Mouse (Mus musculus): ENCODE measurements around the gene Insl6. TPM values are rescaled to one million over a fixed set of nuclear protein-coding genes. Genes with fewer than 3 reads are reported as not detected.

Gene Insl6
- total RNA-seq, 2 experiments from 2014 or later: 0.32 TPM; not detected in 1

GRCm38 (mm10) chr19:29296166-29296565 is 29.0 kb downstream of the Insl6 start:
- DNase-seq: no peak
- intact Hi-C loops (cut with DNase I): loop anchor here (5.0 kb wide), 1 partner anchor 56 kb away; no protein-coding TSS in a partner anchor

DNA sequence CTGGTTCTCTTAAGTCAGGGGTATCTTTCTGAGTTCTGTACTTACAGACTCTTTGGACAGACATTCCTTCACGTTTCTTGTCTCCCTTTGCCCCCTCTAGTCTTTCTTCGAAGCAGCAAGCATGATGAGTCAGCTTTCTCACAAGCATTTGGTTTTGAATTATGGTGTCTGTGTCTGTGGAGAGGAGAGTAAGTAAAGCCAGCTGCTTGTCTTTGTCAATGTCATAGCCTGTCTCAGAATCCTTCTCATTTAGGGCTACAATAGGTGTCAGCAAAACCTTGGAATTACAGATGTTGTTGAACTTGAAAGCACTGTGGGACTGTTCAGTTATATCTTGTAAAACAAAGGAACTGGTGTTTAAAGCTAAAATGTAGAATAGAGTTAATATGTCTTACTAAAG is 30.4 kb downstream of the Insl6 start:
- DNase-seq: no peak
- intact Hi-C loops (cut with DNase I): loop anchor here (5.0 kb wide), 1 partner anchor 58 kb away; no protein-coding TSS in a partner anchor

GRCm38 (mm10) chr19:29292546-29292945 is 32.6 kb downstream of the Insl6 start:
- no peak for DNase-seq

DNA sequence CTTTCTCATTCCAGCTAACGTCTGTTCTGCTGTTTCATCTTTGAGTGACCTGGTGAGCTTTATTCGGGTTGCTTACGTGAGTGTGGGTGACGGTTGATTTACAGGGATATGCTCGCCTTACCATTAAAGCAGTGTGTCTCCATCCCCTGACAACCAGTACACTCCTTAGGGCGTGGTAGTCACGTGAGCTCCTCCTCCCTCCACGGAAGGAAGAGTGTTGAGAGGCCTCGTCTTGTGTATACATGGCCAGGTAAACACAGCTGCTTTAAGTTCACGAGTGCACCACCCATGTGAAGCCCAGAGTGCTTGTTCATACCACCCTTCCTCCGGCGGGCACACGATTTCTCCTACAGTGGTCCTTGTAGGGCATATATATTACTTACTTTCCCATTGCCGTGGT is 33.6 kb downstream of the Insl6 start:
- no peak for DNase-seq
- intact Hi-C loops (cut with DNase I): no loop called here

More at GRCm38 (mm10) chr19:29292546-29292945, 32.6 kb downstream of the Insl6 start:
- intact Hi-C loops (cut with DNase I): no loop called here

GRCm38 (mm10) chr19:29287863-29288262 is 37.3 kb downstream of the Insl6 start:
- no peak for DNase-seq
- intact Hi-C loops (cut with DNase I): no loop called here

DNA sequence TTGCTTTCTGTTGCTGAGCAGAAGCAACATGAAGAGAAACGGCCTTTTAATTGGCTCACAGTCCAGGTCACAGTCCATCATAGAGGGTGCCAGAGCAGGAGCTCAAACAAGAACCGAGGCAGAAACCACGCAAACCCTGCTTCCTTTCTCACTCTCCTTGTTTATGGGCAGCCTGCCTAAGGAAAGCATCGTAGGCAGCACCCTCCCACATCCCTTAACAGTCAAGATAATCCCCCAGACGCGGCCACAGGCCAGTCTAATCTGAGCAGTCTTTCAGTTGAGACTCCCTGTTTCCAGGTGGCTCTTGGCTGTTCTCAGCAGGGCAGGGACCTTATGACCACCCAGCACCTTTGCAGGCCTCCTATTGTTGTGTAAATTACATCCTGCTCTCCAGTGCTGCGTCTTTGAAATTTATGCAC is 39.7 kb downstream of the Insl6 start:
- intact Hi-C loops (cut with DNase I): no loop called here
- no peak for DNase-seq

DNA sequence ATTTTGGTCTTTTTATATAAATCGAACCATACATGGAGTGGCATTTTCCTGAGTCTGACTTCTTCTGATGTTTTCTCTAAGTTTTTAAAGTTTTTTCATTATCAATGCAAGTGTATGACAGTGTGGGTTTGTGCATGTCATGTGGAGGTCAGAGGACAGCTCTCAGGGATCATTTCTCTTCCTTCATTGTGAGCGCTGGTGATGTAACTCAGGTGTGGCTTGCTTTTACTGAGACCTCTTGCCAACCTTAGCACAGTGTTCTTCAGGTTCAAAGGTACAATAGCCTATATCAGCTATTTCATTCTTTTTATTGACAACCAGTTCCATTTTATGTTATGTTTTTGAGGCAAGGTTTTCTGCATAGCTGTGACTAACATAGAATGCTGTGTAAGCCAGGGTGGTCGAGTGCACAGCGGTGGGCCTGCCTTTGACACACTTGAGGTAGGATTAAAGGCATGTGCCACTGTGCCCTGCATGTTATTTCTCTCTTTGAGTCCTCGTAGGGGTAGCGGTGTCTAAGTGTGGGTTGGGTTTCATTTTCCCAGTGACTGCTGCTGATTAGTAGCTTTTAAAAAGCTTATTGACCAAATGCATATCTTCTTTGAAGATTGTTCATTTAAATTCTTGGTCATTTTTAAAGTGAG is 46.1 kb downstream of the Insl6 start:
- no peak for DNase-seq
- intact Hi-C loops (cut with DNase I): no loop called here

DNA sequence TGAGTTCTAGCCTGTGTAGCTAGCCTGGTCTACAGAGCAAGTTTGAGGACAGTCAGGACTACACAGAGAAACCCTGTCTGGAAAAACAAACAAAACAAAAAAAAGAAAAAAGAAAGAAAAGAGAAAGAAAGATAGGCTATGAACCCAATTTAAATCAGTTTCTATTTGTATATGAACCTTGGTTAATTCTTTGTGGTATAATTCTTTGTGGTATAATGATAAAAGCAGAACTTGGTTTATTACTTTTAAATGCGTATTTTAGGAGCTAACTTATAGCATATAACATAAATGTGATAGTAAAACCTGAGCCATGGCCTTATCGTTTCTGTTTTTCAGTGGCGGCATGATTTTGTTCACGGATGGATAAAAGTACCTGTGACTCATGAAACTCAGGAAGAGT is 48.7 kb downstream of the Insl6 start:
- intact Hi-C loops (cut with DNase I): no loop called here
- DNase-seq: no peak

GRCm38 (mm10) chr19:29272011-29272809 is 52.9 kb downstream of the Insl6 start:
- intact Hi-C loops (cut with DNase I): loop anchor here (5.0 kb wide), 1 partner anchor 210 kb away; no protein-coding TSS in a partner anchor
- no peak for DNase-seq

Other genes with a start within 250 kb of the Insl6 start
- 1 to 10 TPM; 5.6 to 6.8 TPM for gene Rcl1, start 224.0 kb downstream of the Insl6 start, total RNA-seq (2021)
- 10 to 100 TPM; 14.5 to 15.2 TPM for gene Jak2, start 73.5 kb downstream of the Insl6 start, total RNA-seq (2021)
- not detected for gene Rln1, start 9.3 kb upstream of the Insl6 start, total RNA-seq (2021)
- 10 to 100 TPM; 28.9 to 30.4 TPM for gene Plgrkt, start 42.0 kb upstream of the Insl6 start, total RNA-seq (2021)
- gene Cd274, start 42.1 kb upstream of the Insl6 start, total RNA-seq (2021): 1 to 10 TPM in 1 of 2 experiments, under 1 TPM in 1; 0.84 to 1.5 TPM
- gene Pdcd1lg2, start 85.6 kb upstream of the Insl6 start, total RNA-seq (2021): not detected
- 10 to 100 TPM; 27.3 to 30.8 TPM for gene Ric1, start 196.9 kb upstream of the Insl6 start, total RNA-seq (2021)